Mouse (Mus musculus): ENCODE data around the gene Bmper. TPM values are rescaled to one million over a fixed set of nuclear protein-coding genes. Genes with fewer than 3 reads are reported as not detected.

Bmper gene
- total and polyA plus RNA-seq, 3 experiments: 0.11 TPM; not detected in 2

GRCm38 (mm10) chr9:23205304-23205703 lies 17.6 kb upstream of the Bmper start:
- ATAC-seq (ENCODE audit: extremely low read depth, insufficient number of reproducible peaks, low FRiP score, poor library complexity, severe bottlenecking): no peak
- no peaks in the 10 kb centered on the region for H3K9me3 ChIP-seq (replicated peaks)
- no peak overlapping the region for H3K4me3 ChIP-seq (ENCODE audit: low read depth, low read length)
- no peaks in the 10 kb centered on the region for H3K4me1 ChIP-seq (ENCODE audit: insufficient read depth, low read depth, low read length)
- TF ChIP-seq TAL1 (conservative IDR thresholded peaks at IDR 0.05; ENCODE audit: low read depth, low read length) (no peak), GATA2 (IDR thresholded peaks at IDR 0.05; ENCODE audit: borderline replicate concordance, low read depth, low read length) (no peak), GATA1 (IDR thresholded peaks at IDR 0.05; ENCODE audit: borderline replicate concordance, low read length) (no peak), CTCF (IDR thresholded peaks at IDR 0.05; ENCODE audit: low read depth, low read length) (no peak), POLR2AphosphoS5 (IDR thresholded peaks at IDR 0.05; ENCODE audit: insufficient replicate concordance, low read depth, low read length) (no peak)
- no peak for DNase-seq (ENCODE audit: low spot score)
- H3K27me3 ChIP-seq (ENCODE audit: insufficient read depth, low read length): peaks cover 14% of the 10 kb centered on the region
- H3K36me3 ChIP-seq (replicated peaks): no peaks in the 10 kb centered on the region

- Histone ChIP-seq H3K4me3 (ENCODE audit: low read depth, low read length) (no peak overlapping the region), H3K36me3 (replicated peaks) (no peaks in the 10 kb centered on the region), H3K9me3 (replicated peaks) (no peaks in the 10 kb centered on the region), H3K27me3 (ENCODE audit: insufficient read depth, low read length) (peaks cover 13% of the 10 kb centered on the region), H3K4me1 (ENCODE audit: insufficient read depth, low read depth, low read length) (no peaks in the 10 kb centered on the region)
- no peak for TF ChIP-seq POLR2AphosphoS5 (IDR thresholded peaks at IDR 0.05; ENCODE audit: insufficient replicate concordance, low read depth, low read length)
- TF ChIP-seq CTCF (IDR thresholded peaks at IDR 0.05; ENCODE audit: low read depth, low read length): no peak
- no peak for TF ChIP-seq GATA2 (IDR thresholded peaks at IDR 0.05; ENCODE audit: borderline replicate concordance, low read depth, low read length)
- no peak for TF ChIP-seq TAL1 (conservative IDR thresholded peaks at IDR 0.05; ENCODE audit: low read depth, low read length)
- no peak for TF ChIP-seq GATA1 (IDR thresholded peaks at IDR 0.05; ENCODE audit: borderline replicate concordance, low read length)
- no peak for ATAC-seq (ENCODE audit: extremely low read depth, insufficient number of reproducible peaks, low FRiP score, poor library complexity, severe bottlenecking)
- no peak for DNase-seq (ENCODE audit: low spot score)
These were observed 17.1 kb upstream of the Bmper start for GRCm38 (mm10) chr9:23205757-23206156.

GRCm38 (mm10) chr9:23206181-23206580 lies 16.7 kb upstream of the Bmper start:
- Histone ChIP-seq H3K4me1 (ENCODE audit: insufficient read depth, low read depth, low read length) (no peaks in the 10 kb centered on the region), H3K4me3 (ENCODE audit: low read depth, low read length) (no peak overlapping the region), H3K36me3 (replicated peaks) (no peaks in the 10 kb centered on the region), H3K9me3 (replicated peaks) (no peaks in the 10 kb centered on the region), H3K27me3 (ENCODE audit: insufficient read depth, low read length) (peaks cover 10% of the 10 kb centered on the region)
- ATAC-seq (ENCODE audit: extremely low read depth, insufficient number of reproducible peaks, low FRiP score, poor library complexity, severe bottlenecking): no peak
- TF ChIP-seq TAL1 (conservative IDR thresholded peaks at IDR 0.05; ENCODE audit: low read depth, low read length) (no peak), POLR2AphosphoS5 (IDR thresholded peaks at IDR 0.05; ENCODE audit: insufficient replicate concordance, low read depth, low read length) (no peak)
- no peak for DNase-seq (ENCODE audit: low spot score)

GRCm38 (mm10) chr9:23212303-23212702 lies 10.6 kb upstream of the Bmper start:
- no peak for TF ChIP-seq GATA2 (IDR thresholded peaks at IDR 0.05; ENCODE audit: borderline replicate concordance, low read depth, low read length)
- TF ChIP-seq POLR2AphosphoS5 (IDR thresholded peaks at IDR 0.05; ENCODE audit: insufficient replicate concordance, low read depth, low read length): no peak
- TF ChIP-seq CTCF (IDR thresholded peaks at IDR 0.05; ENCODE audit: low read depth, low read length): peak; percentile 82
- TF ChIP-seq TAL1 (conservative IDR thresholded peaks at IDR 0.05; ENCODE audit: low read depth, low read length): no peak
- no peak for TF ChIP-seq GATA1 (IDR thresholded peaks at IDR 0.05; ENCODE audit: borderline replicate concordance, low read length)
- peak; percentile 28 for DNase-seq (ENCODE audit: low spot score)
- Histone ChIP-seq H3K27me3 (ENCODE audit: insufficient read depth, low read length) (no peaks in the 10 kb centered on the region; the same call in 1 of the 2 replicates), H3K4me1 (ENCODE audit: insufficient read depth, low read depth, low read length) (peaks cover 3% of the 10 kb centered on the region; the same call in 1 of the 2 replicates), H3K36me3 (replicated peaks) (no peaks in the 10 kb centered on the region), H3K4me3 (ENCODE audit: low read depth, low read length) (no peak overlapping the region), H3K9me3 (replicated peaks) (no peaks in the 10 kb centered on the region)
- ATAC-seq (ENCODE audit: extremely low read depth, insufficient number of reproducible peaks, low FRiP score, poor library complexity, severe bottlenecking): no peak; the same call in 1 of the 2 replicates

- ATAC-seq (ENCODE audit: extremely low read depth, insufficient number of reproducible peaks, low FRiP score, poor library complexity, severe bottlenecking): no peak
- Histone ChIP-seq H3K27me3 (ENCODE audit: insufficient read depth, low read length) (peaks cover 13% of the 10 kb centered on the region; the same call in 1 of the 2 replicates), H3K4me3 (ENCODE audit: low read depth, low read length) (no peak overlapping the region), H3K4me1 (ENCODE audit: insufficient read depth, low read depth, low read length) (no peaks in the 10 kb centered on the region), H3K36me3 (replicated peaks) (no peaks in the 10 kb centered on the region), H3K9me3 (replicated peaks) (peaks cover 11% of the 10 kb centered on the region)
- TF ChIP-seq CTCF (IDR thresholded peaks at IDR 0.05; ENCODE audit: low read depth, low read length): no peak
- TF ChIP-seq POLR2AphosphoS5 (IDR thresholded peaks at IDR 0.05; ENCODE audit: insufficient replicate concordance, low read depth, low read length): no peak
- no peak for TF ChIP-seq GATA1 (IDR thresholded peaks at IDR 0.05; ENCODE audit: borderline replicate concordance, low read length)
- TF ChIP-seq GATA2 (IDR thresholded peaks at IDR 0.05; ENCODE audit: borderline replicate concordance, low read depth, low read length): no peak
- no peak for TF ChIP-seq TAL1 (conservative IDR thresholded peaks at IDR 0.05; ENCODE audit: low read depth, low read length)
- no peak for DNase-seq (ENCODE audit: low spot score)
These were observed 3.1 kb upstream of the Bmper start for GRCm38 (mm10) chr9:23219754-23220153.

GRCm38 (mm10) chr9:23221976-23222375 lies 900 bp upstream of the Bmper start:
- TF ChIP-seq GATA2 (IDR thresholded peaks at IDR 0.05; ENCODE audit: borderline replicate concordance, low read depth, low read length) (no peak), GATA1 (IDR thresholded peaks at IDR 0.05; ENCODE audit: borderline replicate concordance, low read length) (no peak)
- Histone ChIP-seq H3K4me3 (ENCODE audit: low read depth, low read length) (no peak overlapping the region), H3K36me3 (replicated peaks) (no peaks in the 10 kb centered on the region), H3K9me3 (replicated peaks) (peaks cover 11% of the 10 kb centered on the region), H3K4me1 (ENCODE audit: insufficient read depth, low read depth, low read length) (no peaks in the 10 kb centered on the region), H3K27me3 (ENCODE audit: insufficient read depth, low read length) (peaks cover 13% of the 10 kb centered on the region; the same call in 1 of the 2 replicates)
- ATAC-seq (ENCODE audit: extremely low read depth, insufficient number of reproducible peaks, low FRiP score, poor library complexity, severe bottlenecking) (no peak), DNase-seq (ENCODE audit: low spot score) (no peak)

- ATAC-seq (ENCODE audit: extremely low read depth, insufficient number of reproducible peaks, low FRiP score, poor library complexity, severe bottlenecking) (no peak), DNase-seq (ENCODE audit: low spot score) (no peak)
- Histone ChIP-seq H3K36me3 (replicated peaks) (no peaks in the 10 kb centered on the region), H3K4me1 (ENCODE audit: insufficient read depth, low read depth, low read length) (no peaks in the 10 kb centered on the region), H3K9me3 (replicated peaks) (peaks cover 11% of the 10 kb centered on the region), H3K27me3 (ENCODE audit: insufficient read depth, low read length) (peaks cover 13% of the 10 kb centered on the region; the same call in 1 of the 2 replicates), H3K4me3 (ENCODE audit: low read depth, low read length) (no peak overlapping the region)
- TF ChIP-seq GATA1 (IDR thresholded peaks at IDR 0.05; ENCODE audit: borderline replicate concordance, low read length) (no peak), TAL1 (conservative IDR thresholded peaks at IDR 0.05; ENCODE audit: low read depth, low read length) (no peak), CTCF (IDR thresholded peaks at IDR 0.05; ENCODE audit: low read depth, low read length) (no peak), GATA2 (IDR thresholded peaks at IDR 0.05; ENCODE audit: borderline replicate concordance, low read depth, low read length) (no peak)
These were observed 410 bp upstream of the Bmper start for GRCm38 (mm10) chr9:23222492-23222840.
